Mouse (Mus musculus) thymus, postnatal 4 days (tissue): ENCODE results near the gene Zfp663.

Experiments used
- DNase-seq: peaks from one replicate; pipeline ENCODE4 v3.0.0; 2021

The Zfp663 gene

GRCm38 (mm10) chr2:165319503-165319902, 49.0 kb downstream of the Zfp663 start:
- no peak for DNase-seq

DNA sequence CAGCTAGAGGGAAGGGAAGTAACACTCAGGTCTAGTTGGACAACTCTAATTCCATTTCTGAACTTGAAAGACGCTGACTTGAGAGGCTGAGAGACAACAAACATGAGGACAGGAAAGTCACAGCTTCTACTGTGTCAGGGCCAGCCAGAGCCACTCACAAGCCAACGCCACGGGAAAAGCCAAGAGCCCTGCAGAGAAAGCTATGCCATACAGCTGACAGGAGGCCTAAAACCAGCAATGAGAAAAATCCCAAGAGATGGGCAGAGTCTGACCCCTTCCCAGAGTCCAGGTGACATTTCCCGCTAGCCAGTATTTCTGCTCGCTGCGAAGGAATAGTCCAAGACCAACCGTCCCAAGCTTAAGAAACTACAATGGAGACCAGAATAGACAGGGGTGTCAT, 49.6 kb downstream of the Zfp663 start:
- DNase-seq = no peak

- DNase-seq = no peak
These were observed 50.8 kb downstream of the Zfp663 start for GRCm38 (mm10) chr2:165317621-165318263.

GRCm38 (mm10) chr2:165316837-165317473, 51.6 kb downstream of the Zfp663 start:
- DNase-seq = no peak

DNA sequence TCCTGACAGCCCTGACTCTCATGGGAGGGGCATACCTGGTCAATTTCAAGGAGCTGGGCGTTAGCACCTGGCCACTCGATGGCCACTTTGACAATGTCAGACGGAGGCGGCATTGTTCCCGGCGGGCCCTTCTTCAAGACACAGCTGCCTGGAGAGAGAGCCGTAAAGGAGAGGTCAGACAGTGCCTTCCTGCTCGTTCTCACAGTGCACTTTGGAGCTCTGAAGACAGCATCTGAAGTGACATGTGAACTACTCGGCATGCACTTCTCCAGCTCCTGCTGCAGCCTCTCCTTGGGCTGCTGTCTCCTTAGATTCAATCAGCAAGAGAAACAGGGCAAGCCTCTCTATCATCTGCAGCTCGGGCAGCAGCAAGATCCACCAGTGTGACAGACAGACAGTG, 52.3 kb downstream of the Zfp663 start:
- DNase-seq = no peak

DNA sequence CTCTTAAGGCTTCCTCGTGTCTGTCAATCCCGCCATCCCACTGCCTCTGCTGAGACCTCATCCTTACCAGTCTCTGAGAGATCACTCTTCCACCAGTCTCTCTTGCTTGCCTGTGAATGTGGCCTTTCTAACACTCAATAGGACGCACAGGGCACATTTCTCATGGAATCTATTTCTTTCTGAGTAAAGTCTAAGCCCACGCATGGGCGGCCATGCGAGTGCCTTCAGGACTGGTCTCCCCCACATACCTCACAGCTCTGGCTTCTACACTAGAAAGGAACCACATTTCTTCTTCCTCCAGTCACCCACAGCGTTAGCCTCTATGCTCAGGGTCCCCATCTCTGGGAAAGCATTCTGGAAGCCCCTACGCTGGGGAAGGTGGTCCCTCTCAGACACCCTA, 54.3 kb downstream of the Zfp663 start:
- no peak for DNase-seq

- DNase-seq = no peak
These were observed 56.1 kb downstream of the Zfp663 start for GRCm38 (mm10) chr2:165312381-165312780.

DNA sequence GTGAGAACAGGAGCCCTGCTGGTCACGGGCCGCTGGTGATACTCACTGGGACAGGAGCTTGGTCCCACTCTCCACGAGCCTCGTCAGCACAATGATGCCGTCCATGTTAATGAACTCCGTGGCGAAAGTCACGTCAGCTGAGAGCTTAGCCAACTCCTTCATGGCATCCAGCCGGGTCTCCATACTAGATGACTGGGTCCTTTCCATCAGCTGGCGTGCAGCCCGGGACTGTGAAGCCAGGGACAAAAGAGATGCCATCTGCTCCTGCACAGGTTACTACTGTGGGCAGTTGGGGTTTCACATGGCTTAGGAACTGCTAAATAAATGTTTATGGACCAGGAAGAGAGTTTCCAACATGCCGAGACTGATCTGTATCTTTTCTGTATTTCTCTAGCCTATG, 57.0 kb downstream of the Zfp663 start:
- no peak for DNase-seq

GRCm38 (mm10) chr2:165310818-165311425, 57.6 kb downstream of the Zfp663 start:
- no peak for DNase-seq

GRCm38 (mm10) chr2:165307801-165308200, 60.7 kb downstream of the Zfp663 start:
- DNase-seq = no peak

DNA sequence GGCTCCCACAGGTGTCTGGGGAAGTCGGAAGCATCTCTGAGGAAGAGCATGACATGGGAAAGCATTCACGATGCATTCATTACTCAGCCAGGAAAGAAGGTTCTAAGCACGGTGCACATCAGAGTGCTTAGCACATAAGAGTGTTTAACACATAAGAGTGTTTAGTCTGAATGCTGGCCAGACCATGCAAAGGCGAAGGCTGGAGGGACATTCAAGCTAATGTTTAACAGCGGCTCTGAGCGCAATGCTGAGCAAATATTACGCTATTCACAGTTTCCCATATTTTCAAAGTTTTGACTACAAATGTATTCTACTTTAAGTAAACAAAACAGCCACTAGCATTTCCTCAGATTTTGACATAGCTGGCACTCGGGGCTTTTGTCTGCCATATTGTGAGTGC, 63.1 kb downstream of the Zfp663 start:
- no peak for DNase-seq

DNA sequence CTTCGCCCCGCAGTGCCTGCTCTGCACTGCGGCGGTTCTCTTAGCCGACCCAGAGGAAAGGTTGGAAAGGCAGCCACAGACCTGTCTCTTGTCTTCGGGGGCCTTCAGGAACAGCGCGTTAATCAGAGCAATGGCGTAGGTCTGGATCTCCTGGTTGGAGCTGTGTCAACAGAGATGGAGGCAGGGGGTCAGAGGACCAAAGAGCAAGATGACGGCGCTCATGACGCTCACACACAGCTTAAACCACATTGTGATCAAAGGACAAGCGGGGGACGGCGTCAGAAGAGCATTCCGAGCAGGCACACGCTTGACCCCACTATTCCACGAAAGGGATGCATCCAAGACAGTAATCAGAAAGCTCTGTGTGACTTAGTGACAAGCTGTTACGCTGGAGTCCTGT, 63.7 kb downstream of the Zfp663 start:
- no peak for DNase-seq

DNA sequence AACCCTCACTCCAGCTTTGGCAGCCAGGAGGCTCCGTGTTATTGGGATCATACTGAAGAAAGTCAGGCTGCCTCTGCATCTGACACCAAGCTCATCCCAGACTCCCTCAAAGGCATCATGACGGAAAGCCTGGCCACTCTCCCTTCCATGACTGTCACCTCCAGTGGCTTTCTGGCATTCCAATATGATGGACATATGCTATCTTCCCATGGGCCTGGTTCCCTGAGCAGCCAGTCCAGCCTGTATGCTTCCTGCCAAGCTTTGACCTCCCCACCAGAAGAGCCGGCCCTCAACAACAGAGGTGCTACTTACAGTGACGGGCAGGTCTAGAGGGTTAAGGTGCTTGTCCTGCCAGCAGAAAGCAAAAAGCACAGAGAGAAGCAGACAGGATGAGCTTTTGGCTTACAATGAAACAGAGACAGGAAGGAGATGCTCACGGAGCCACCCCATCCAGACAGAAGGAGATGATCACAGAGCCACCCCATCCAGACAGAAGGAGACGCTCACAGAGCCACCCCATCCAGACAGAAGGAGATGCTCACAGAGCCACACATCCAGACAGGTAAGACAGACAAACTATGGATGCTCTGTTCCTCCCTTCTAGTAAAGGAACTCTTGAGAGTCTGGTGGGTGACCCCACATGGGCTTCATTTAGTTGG, 65.0 kb downstream of the Zfp663 start:
- DNase-seq = no peak

DNA sequence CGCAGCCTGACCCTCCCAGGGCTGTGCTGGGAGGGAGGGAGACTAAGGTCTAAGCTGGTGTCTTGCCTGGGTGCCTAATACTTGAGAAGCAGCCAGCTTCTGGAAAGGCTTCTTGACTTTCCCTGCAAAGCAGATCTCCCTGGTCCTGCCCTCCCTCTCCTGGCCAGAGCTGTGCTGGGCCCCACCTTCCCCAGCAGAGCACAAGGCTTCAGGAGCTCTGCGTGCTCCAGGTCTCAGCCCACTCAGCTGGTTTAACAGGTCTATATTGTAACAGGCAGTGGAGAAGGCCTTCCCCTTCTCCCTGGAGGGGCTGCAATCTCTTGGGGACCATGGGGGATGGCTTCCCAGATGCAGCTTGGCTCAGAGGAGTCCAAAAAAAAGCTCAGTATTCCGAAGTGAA, 67.1 kb downstream of the Zfp663 start:
- no peak for DNase-seq
